Mouse (Mus musculus) forebrain, embryonic 16.5 days (tissue): ENCODE measurements at regions not wholly inside any gene's neighbourhood (a gene's known extent, or its start where the extent isn't known, plus 50 kb on each side); places are given as distances from the start of the nearest gene placed in this dataset.

Experiments
- ATAC-seq: fragments of 200-750 bp; cut with Nextera tagmentation; 2 replicates; pipeline ENCODE4 v1.8.0; 2017; ENCODE audit warnings: mild to moderate bottlenecking, moderate library complexity
- H3K27ac ChIP-seq: fragments of 300-500 bp; sonication (generic); 2 replicates; pipeline ENCODE4 v1.5.1; 2014; ENCODE audit warnings: low read length, control low read depth
- H3K27me3 ChIP-seq: fragments of 300-500 bp; sonication (generic); replicated peaks from 2 replicates; pipeline ENCODE4 v1.6.1; 2014; ENCODE audit warnings: low read length; ENCODE audit not compliant: control insufficient read depth, insufficient read depth
- H3K36me3 ChIP-seq: fragments of 300-500 bp; sonication (generic); 2 replicates; pipeline ENCODE4 v1.6.1; 2014; ENCODE audit not compliant: control insufficient read depth, insufficient read depth
- H3K4me1 ChIP-seq: fragments of 300-500 bp; sonication (generic); replicated peaks from 2 replicates; pipeline ENCODE4 v1.6.1; 2014; ENCODE audit warnings: low read length; ENCODE audit not compliant: control insufficient read depth, insufficient read depth
- H3K4me2 ChIP-seq: fragments of 300-500 bp; sonication (generic); 2 replicates; pipeline ENCODE4 v1.6.1; 2014; ENCODE audit warnings: mild to moderate bottlenecking, low read length, control low read depth
- H3K4me3 ChIP-seq: fragments of 300-500 bp; sonication (generic); replicated peaks from 2 replicates; pipeline ENCODE4 v1.5.1; 2014; ENCODE audit warnings: mild to moderate bottlenecking, low read length, control low read depth
- H3K9ac ChIP-seq: fragments of 300-500 bp; sonication (generic); replicated peaks from 2 replicates; pipeline ENCODE4 v1.6.1; 2014; ENCODE audit warnings: low read depth, low read length, control low read depth
- H3K9me3 ChIP-seq: fragments of 300-500 bp; sonication (generic); 2 replicates; pipeline ENCODE4 v1.6.1; 2016; ENCODE audit warnings: low read length; ENCODE audit not compliant: control insufficient read depth
- WGBS: fragments of 180-500 bp; shearing (Covaris S2); extraction: QIAGEN DNeasy Blood & Tissue Kit; methylation state at CpG from one replicate; pipeline ENCODE4 v1.1.7; 2014; 5-methylcytosine and 5-hydroxymethylcytosine counted together

DNA sequence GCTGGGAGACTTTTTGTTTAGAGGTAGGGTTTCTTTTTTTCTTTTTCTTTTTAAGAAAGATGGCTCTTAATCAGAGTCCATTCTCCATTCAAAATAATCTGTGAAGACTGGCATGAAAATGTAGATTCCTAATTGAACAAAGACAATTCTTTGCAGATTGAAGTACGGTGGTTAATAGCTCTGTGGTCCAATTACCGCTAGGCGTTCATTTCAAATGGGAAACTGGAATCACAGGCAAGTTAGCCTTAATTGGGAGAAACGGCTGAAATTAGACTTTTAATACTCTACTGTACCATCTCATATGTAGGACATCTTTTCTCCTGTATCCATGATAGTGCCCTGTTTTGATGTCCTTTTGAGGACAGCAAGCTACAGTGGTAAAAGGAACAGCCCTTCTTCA lies 61.2 kb downstream of the Ascl1 start:
- no peaks in the 10 kb centered on the region for H3K4me1 ChIP-seq
- H3K27ac ChIP-seq = no peak overlapping the region
- no peaks in the 10 kb centered on the region for H3K9me3 ChIP-seq
- ATAC-seq = no peak
- WGBS = 18% methylated on average over 4 of the region's 4 CpGs
- H3K9ac ChIP-seq = no peak overlapping the region
- H3K36me3 ChIP-seq = no peaks in the 10 kb centered on the region
- H3K27me3 ChIP-seq = no peaks in the 10 kb centered on the region
- no peak overlapping the region for H3K4me2 ChIP-seq
- no peak overlapping the region for H3K4me3 ChIP-seq

DNA sequence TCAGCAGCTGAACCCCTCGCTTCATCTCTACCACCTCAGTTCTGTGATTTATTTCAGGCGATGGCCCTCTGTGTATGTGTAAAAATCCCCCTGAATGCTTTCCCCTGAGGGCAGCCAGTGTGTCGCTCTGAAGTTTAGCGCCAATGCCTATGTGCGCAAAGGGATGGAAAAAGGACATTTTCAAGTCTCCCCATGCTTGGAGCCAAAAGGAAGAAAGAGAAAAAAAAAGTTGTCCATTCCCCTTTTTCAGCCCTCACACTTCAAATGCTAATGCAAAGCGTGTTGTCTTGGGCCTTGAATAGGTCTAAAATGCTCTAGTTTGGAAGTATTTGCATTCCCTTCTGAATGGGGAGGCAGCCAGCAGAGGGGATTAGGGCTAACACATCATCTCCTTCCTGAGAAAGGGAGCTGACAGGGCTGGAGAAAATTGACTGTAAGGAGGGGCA lies 73.5 kb downstream of the Ascl1 start:
- WGBS = 1% methylated on average over 6 of the region's 6 CpGs
- Histone ChIP-seq H3K4me3 (no peak overlapping the region), H3K27me3 (no peaks in the 10 kb centered on the region), H3K9me3 (no peaks in the 10 kb centered on the region), H3K36me3 (no peaks in the 10 kb centered on the region), H3K27ac (peak overlapping the region; percentile 62), H3K4me2 (peak overlapping the region; percentile 7; the same call in 1 of the 2 replicates), H3K4me1 (peaks cover 17% of the 10 kb centered on the region), H3K9ac (no peak overlapping the region)
- peak; percentile 92 for ATAC-seq

DNA sequence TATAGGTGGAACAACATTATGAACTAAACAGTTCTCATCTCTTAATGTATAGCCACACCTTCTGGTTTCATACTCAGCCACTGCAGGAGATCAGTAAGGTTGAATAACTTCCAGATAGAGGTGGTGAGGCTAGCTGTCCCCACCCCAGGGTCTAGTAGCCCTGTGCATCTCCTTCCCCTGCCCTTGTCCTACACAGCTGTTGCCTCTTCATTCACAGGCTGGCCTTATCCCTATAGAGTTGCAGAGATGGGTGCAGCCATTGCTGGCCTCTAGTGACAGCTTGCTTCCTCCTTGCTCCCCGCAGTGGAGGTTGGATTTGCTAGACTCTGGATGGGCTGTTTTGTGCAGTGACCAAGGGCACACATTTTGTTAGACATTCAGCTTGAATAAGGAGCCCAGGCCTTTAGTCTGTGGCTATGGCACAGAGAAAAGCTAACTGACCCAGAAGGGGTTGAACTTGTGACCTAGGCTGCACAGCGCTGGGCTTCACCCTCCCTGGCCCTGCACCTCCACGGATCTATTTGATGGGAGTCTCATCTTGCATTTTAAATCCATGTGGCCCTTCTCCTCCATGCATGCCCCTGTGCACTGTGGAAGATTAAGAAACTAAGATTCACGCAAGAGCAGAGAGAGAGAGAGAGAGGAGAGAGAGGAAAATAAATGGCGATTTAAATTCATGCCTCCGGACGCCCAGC lies 74.1 kb downstream of the Ascl1 start:
- Histone ChIP-seq H3K4me3 (no peak overlapping the region), H3K27ac (peak overlapping the region; percentile 62), H3K27me3 (no peaks in the 10 kb centered on the region), H3K36me3 (no peaks in the 10 kb centered on the region), H3K4me2 (peak overlapping the region; percentile 2; the same call in 1 of the 2 replicates), H3K9ac (no peak overlapping the region), H3K9me3 (no peaks in the 10 kb centered on the region), H3K4me1 (peaks cover 17% of the 10 kb centered on the region)
- 9% methylated on average over 7 of the region's 7 CpGs for WGBS
- peak; percentile 55; the same call in 1 of the 2 replicates for ATAC-seq

DNA sequence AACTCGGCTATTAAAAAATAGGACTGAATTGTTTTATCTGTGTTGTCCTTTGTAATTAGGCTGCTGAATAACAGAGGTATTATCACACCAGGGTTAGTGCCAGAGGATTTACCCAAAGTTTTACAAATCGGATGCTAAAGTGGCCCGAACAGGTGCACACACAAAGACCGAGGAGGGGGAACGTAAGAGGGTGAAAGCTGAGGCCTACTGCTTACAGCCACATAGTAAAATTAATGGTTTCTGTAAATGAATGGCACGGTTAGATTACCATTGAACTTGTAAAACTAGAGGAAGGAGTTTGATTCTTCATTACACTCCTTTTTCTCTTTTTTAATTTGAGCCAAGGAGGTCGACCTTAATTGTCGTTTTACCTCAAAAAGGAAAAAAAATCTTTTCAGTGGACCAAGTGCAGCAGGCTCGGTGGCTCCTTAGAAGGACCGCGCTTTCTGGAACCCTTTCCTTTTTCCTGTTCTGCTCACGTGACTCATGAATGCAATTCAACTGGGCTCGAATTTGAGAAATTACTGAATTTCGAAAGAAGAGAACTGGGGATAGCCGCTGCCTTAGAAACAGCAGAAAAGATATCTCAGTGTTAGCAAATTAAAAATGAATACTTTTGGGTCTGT lies 99.1 kb downstream of the Ascl1 start:
- Histone ChIP-seq H3K9ac (no peak overlapping the region), H3K27ac (no peak overlapping the region), H3K4me3 (no peak overlapping the region), H3K9me3 (no peaks in the 10 kb centered on the region), H3K4me2 (no peak overlapping the region), H3K36me3 (no peaks in the 10 kb centered on the region), H3K4me1 (peaks cover under 1% of the 10 kb centered on the region; the same call in 1 of the 2 replicates), H3K27me3 (no peaks in the 10 kb centered on the region)
- ATAC-seq = peak; percentile 65
- 12% methylated on average over 15 of the region's 15 CpGs for WGBS

DNA sequence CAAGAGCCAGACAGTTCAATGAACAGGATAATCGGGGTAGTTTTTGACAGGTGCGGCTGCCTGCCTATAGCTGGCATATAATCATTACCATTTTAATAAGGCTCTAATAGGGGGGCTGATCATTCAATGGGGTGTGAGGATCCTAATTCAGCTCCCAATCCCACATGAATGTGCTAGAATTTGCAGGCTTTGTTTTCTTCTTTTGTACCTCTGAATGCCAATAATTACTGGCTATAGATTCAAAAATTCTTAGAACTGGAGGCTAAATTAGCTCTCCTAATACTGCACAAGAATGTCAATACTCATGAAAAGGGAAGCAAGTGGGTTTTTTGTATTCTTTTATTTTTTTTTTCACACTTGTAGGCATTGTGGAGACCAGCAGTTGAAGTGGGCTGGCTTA lies 104.3 kb downstream of the Ascl1 start:
- Histone ChIP-seq H3K4me1 (peaks cover 6% of the 10 kb centered on the region), H3K4me2 (no peak overlapping the region), H3K27me3 (no peaks in the 10 kb centered on the region), H3K36me3 (no peaks in the 10 kb centered on the region), H3K9ac (no peak overlapping the region), H3K9me3 (no peaks in the 10 kb centered on the region), H3K4me3 (no peak overlapping the region), H3K27ac (no peak overlapping the region)
- 7% methylated on average over 2 of the region's 2 CpGs for WGBS
- peak; percentile 79 for ATAC-seq

DNA sequence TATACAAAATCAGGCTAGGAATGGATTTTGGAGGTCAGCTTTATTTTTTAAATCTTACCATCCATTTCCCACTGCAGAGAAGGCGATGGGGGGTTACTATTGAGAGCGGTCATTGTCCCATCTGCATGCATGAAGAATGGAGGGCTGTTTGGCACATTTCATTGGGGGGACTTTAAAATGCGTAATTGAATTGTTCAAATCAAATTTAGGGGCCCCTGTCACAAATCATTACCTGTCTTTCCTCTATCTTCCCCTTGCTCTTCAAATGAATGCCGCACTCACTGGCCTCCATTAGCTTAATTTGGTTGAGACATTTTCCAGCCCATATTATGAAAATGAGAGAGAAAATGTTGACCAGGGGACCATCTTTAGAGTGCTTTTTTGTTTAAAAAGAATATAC lies 108.2 kb downstream of the Ascl1 start:
- no peaks in the 10 kb centered on the region for H3K36me3 ChIP-seq
- no peak for ATAC-seq
- no peak overlapping the region for H3K4me2 ChIP-seq
- H3K9ac ChIP-seq = no peak overlapping the region
- no peak overlapping the region for H3K27ac ChIP-seq
- H3K4me1 ChIP-seq = peaks cover 6% of the 10 kb centered on the region
- H3K4me3 ChIP-seq = no peak overlapping the region
- H3K27me3 ChIP-seq = no peaks in the 10 kb centered on the region
- H3K9me3 ChIP-seq = no peaks in the 10 kb centered on the region
- WGBS = 93% methylated on average over 4 of the region's 4 CpGs

DNA sequence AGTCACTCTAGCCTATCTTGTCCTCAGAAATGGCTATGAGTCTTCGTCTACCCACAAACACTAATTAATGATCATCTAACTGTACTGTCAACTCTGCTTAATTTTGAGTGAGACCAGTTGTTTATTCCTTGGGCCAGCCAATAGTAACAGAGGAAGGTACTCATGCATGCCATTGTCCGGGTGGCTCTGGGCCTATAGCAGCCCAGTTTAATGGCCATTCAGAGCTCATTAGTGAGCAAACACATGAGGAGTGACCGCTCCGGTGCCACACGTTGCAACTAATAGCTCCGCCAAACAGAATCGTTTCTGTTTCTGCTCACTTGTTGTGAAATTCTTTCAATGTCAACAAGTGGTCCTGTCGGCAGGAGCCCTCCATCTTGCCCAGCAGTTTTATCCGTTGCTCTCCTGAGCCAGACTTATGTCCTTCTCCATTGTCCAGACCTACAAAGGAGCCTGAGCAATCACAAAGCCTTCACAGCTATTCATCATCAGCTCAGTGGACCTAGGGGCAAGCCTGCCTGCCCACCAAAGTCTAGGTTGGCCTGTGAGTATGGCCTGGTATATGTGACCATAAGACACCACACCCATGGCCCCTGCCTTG lies 108.8 kb downstream of the Ascl1 start:
- H3K36me3 ChIP-seq = no peaks in the 10 kb centered on the region
- H3K9me3 ChIP-seq = no peaks in the 10 kb centered on the region
- no peak overlapping the region for H3K4me3 ChIP-seq
- no peak overlapping the region for H3K27ac ChIP-seq
- H3K27me3 ChIP-seq = no peaks in the 10 kb centered on the region
- WGBS = 17% methylated on average over 9 of the region's 9 CpGs
- ATAC-seq = peak; percentile 71
- no peak overlapping the region for H3K9ac ChIP-seq
- H3K4me2 ChIP-seq = no peak overlapping the region
- H3K4me1 ChIP-seq = peaks cover 6% of the 10 kb centered on the region

DNA sequence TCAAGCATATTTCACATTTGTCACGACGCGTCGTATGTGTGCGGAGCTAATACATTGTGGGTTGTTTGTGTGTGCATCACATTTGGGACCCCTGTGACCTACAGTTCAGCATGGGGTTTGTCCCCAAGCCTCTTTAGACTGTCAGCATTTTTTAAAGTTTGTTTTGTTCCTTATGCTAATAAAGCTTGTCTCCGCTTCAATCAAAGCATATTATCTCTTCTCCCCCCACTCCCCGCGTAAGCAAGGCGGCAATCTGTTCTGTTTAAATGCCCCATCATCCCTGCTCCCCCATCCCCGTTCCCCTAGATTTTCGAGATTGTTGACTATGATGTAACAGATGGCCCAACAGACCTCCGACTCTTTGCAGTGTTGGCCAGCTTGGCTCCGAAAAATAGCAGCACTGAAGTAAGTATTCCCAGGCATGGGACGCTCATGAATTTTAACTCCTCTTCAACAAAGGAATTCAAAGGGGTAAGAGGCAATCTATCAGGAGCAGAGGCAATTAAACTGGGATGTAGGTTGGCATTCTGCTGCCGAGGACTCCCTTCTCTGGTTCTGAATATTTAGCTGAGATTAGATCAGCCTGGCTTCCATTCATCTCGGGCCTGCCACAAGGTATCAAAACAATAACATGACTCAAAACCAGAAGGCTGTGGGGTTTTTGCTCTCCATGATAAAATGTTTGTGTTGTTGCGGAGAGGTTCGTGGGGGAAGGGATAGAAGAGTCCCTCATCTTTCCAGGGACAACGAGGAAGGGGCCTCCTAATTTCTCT lies 141.9 kb downstream of the Ascl1 start:
- ATAC-seq = peak; percentile 96
- Histone ChIP-seq H3K4me2 (peak overlapping the region; percentile 51), H3K4me3 (peak overlapping the region; percentile 21), H3K9me3 (no peaks in the 10 kb centered on the region), H3K27me3 (no peaks in the 10 kb centered on the region), H3K27ac (peak overlapping the region; percentile 71), H3K9ac (peak overlapping the region; percentile 23), H3K36me3 (no peaks in the 10 kb centered on the region), H3K4me1 (peaks cover 16% of the 10 kb centered on the region)
- 14% methylated on average over 19 of the region's 19 CpGs for WGBS

DNA sequence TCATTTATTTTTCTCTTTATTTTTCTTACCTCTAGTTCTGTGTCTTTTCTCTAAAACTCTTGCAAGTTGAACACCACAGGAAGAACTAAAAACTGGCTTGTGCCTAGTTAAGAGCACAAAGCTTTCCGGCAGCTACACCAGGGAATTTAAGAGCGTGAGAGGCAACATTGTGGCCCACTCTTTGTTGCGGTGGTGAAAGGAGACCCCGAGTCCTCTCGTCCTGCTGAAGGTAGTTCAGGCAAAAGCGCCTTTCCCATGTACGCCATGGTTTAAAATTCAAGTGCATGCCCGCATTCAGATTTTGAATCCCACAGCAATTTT lies 142.4 kb downstream of the Ascl1 start:
- no peaks in the 10 kb centered on the region for H3K9me3 ChIP-seq
- peak overlapping the region; percentile 23; the same call in 1 of the 2 replicates for H3K9ac ChIP-seq
- H3K36me3 ChIP-seq = no peaks in the 10 kb centered on the region
- ATAC-seq = no peak; the same call in 1 of the 2 replicates
- 21% methylated on average over 8 of the region's 8 CpGs for whole genome bisulfite sequencing
- peak overlapping the region; percentile 21 for H3K4me3 ChIP-seq
- H3K27me3 ChIP-seq = no peaks in the 10 kb centered on the region
- H3K4me2 ChIP-seq = peak overlapping the region; percentile 51
- H3K4me1 ChIP-seq = peaks cover 16% of the 10 kb centered on the region
- H3K27ac ChIP-seq = peak overlapping the region; percentile 71
